Mouse (Mus musculus): ENCODE measurements around the gene Myl9.
"Not testable (repeated sequence)": the region's sequence is repeated elsewhere in the genome, so short reads cannot be mapped to it uniquely, and the experiment has no call there.

The Myl9 gene

GRCm38 (mm10) chr2:156786369-156786768 is 11.1 kb downstream of the Myl9 start:
- not testable (repeated sequence) for DNase-seq

- DNase-seq: no peak
These were observed 12.0 kb downstream of the Myl9 start for GRCm38 (mm10) chr2:156787090-156787775.

GRCm38 (mm10) chr2:156787776-156788105 is 12.5 kb downstream of the Myl9 start:
- DNase-seq: peak; percentile 45

GRCm38 (mm10) chr2:156788836-156789235 is 13.6 kb downstream of the Myl9 start:
- DNase-seq: no peak

- DNase-seq: no peak
These were observed 23.3 kb downstream of the Myl9 start for GRCm38 (mm10) chr2:156798516-156798915.

- no peak for DNase-seq
These were observed 25.8 kb downstream of the Myl9 start for GRCm38 (mm10) chr2:156801045-156801444.

- DNase-seq: not testable (repeated sequence)
These were observed 26.9 kb downstream of the Myl9 start for GRCm38 (mm10) chr2:156802116-156802515.

- DNase-seq: no peak
These were observed 28.6 kb downstream of the Myl9 start for GRCm38 (mm10) chr2:156803698-156804372.

- no peak for DNase-seq
These were observed 29.4 kb downstream of the Myl9 start for GRCm38 (mm10) chr2:156804589-156804988.

- no peak for DNase-seq
These were observed 31.7 kb downstream of the Myl9 start for GRCm38 (mm10) chr2:156806886-156807285.

GRCm38 (mm10) chr2:156809579-156809978 is 34.4 kb downstream of the Myl9 start:
- DNase-seq: peak; percentile 89

GRCm38 (mm10) chr2:156810716-156811115 is 35.5 kb downstream of the Myl9 start:
- DNase-seq: no peak

GRCm38 (mm10) chr2:156811556-156811955 is 36.3 kb downstream of the Myl9 start:
- no peak for DNase-seq

GRCm38 (mm10) chr2:156814344-156814801 is 39.2 kb downstream of the Myl9 start:
- peak; percentile 57 for DNase-seq

- no peak for DNase-seq
These were observed 39.7 kb downstream of the Myl9 start for GRCm38 (mm10) chr2:156814893-156815292.

GRCm38 (mm10) chr2:156815412-156815811 is 40.2 kb downstream of the Myl9 start:
- DNase-seq: no peak

GRCm38 (mm10) chr2:156816116-156816515 is 40.9 kb downstream of the Myl9 start:
- DNase-seq: no peak

- not testable (repeated sequence) for DNase-seq
These were observed 49.9 kb downstream of the Myl9 start for GRCm38 (mm10) chr2:156825128-156825527.
